Mouse (Mus musculus) thymus, adult 2 months (tissue): ENCODE results near the gene Ylpm1.

Experiments
- CTCF ChIP-seq: fragments of 200-500 bp; IDR thresholded peaks from 2 replicates; pipeline ENCODE4 v1.5.1; 2012; ENCODE audit warnings: mild to moderate bottlenecking, control low read depth, low read length, moderate library complexity, borderline replicate concordance; ENCODE audit not compliant: control insufficient read depth, poor library complexity, insufficient read depth; ENCODE audit errors: extremely low read depth
- POLR2A ChIP-seq: fragments of 200-500 bp; IDR thresholded peaks from 2 replicates; pipeline ENCODE4 v1.6.1; 2012; ENCODE audit warnings: mild to moderate bottlenecking, low read length, control low read depth, moderate library complexity; ENCODE audit not compliant: control insufficient read depth, poor library complexity, insufficient read depth; ENCODE audit errors: extremely low read depth

- TF ChIP-seq CTCF, result no peak
- TF ChIP-seq POLR2A, result no peak
Measured at GRCm38 (mm10) chr12:85022071-85022470, 25.9 kb downstream of the Ylpm1 start.
